Mouse (Mus musculus) testis, postnatal 10 days (tissue): ENCODE data around the gene Kif6.

Experiments used
- DNase-seq: peaks from one replicate; pipeline ENCODE4 v3.0.0; 2021; ENCODE audit warnings: low spot score

Gene Kif6

DNA sequence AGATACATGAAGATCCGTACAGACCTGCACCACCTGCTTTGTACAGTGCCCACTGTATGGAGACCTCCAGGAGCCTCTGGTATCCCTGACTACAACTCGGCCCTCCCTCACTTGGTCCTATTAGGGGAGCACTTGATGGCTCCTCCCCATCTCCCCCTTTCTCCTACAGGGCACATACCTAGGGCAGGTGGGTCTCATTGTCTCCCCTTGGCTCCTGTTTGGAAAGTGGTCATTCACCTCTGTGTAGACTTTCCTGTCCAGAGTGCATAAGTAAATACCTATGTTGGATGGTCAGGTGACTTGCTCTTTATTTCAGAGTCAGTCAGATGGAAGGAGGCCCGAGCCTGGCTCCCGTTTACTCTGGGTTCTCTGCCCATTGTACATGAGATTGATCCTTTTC is 308.5 kb downstream of the Kif6 start:
- no peak for DNase-seq

DNA sequence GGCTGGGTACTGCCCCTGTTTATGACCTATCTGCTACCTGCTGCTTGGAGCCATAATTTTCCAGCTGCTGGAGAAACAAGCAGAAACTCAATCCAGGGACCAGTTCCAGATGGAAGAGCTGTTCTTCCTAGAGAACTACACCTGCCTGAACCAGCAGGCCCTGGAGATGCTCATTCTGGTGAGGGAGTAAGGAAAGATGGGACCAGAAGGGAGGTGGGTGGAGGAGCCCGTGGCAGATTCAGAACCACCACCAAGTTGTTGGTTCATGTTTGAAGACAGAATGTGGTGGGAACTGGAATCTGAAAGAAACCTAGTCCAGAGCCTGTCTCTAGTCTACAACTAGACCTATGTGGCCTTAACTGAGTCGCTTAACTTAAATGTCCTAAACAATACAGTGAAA is 312.7 kb downstream of the Kif6 start:
- DNase-seq: no peak

DNA sequence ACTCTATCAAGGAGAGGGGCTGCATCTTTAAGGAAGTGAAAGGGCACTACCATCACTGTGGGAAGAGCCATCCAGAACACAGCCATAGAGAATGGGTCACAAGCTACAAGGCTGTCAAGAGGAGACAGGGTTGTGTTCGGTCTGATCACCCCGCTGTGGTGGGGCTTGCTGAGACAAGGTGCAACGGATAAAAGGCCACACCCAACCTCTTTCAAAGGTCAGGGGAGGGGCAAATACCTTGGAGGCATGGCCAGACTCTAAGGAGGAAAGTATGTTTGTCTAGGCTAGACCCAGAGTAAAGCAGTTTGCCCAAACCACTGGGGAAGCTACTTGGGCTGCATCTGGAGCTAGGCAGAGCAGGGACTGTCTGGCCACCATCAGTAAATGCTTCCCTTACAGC is 318.9 kb downstream of the Kif6 start:
- no peak for DNase-seq

DNA sequence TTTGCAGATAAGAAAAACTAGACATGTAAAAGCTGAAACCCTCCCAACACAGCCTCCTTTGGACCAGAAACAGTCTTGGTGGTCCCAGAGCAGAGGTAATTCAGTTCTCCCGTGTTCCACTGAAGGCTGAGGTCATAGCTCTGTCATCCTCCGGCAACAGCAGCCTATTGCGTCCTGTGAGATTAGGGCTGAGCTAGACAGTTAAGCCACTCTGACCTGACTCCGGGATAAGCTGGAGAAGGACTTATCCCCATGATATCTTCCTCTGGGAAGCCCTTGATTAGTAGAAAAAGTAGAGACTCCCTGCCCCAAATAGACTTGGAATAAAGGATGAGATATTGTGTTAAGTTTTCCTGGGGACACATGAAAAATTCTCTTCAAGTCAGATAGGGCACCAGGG is 319.6 kb downstream of the Kif6 start:
- DNase-seq: no peak

DNA sequence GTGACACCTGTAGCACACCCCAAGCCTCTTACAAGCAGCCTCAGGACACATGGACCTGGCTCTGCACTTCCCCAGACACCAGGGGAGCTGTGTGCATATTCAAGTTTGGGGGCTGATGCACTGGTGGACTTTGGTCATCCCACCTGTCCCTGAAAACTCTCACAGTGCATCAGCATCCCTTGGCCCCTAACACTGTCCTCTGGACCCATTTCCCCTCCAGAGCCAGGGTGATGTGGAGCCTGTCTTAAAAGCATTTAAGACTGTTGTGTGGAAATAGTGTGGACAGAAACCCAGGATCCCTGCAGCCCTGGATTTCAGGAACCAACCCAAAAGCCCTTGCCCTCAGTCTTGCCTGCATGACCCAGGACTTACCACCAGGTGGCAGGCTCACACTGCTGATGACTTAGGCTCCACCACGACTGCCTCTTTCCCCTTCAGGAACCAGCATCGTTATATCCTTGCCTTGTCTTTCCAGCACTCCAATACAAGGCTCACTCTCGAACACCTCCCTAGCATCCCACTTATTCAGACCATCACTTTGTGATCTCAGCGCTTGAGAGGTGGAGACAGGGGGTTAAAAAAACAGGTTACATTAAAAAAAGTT is 320.8 kb downstream of the Kif6 start:
- DNase-seq: peak; percentile 87

DNA sequence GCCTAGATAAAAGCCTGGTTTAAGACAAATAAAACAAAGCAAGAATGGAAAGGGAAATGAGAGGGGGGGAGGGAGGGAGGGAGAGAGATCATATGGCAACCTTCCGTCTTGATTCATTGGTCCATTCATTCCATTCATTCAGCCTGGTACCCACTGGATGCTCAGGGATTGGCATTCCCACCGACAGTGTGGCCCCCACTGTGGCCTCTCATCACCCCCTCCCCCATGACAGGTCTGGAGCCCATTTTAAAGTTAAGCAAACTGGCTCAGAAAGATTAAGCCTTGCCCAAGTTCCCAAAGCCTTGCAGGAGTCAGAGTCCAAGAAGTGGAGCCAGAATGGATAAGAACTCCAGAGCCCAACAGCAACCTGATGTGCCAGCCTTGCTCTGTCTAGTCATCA is 321.3 kb downstream of the Kif6 start:
- DNase-seq: no peak

DNA sequence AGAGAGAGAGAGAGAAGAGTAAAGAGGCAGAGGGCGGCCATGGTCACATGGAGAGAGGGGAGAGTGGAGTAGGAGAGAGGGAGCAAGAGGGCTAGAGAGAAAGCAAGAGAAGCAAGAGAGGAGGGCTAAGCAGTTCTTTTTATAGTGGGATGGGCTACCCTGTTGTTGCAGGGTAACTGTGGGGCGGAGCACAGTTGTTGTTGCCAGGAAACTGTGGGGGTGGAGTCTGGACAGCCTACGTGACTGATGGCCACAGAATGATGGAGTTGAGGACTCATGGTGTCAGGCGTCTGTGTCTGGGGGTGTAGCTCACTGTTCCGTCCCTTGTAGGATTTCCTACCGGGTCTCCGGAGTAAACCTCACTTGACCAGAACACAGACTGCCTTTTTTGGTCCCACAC is 324.2 kb downstream of the Kif6 start:
- no peak for DNase-seq

DNA sequence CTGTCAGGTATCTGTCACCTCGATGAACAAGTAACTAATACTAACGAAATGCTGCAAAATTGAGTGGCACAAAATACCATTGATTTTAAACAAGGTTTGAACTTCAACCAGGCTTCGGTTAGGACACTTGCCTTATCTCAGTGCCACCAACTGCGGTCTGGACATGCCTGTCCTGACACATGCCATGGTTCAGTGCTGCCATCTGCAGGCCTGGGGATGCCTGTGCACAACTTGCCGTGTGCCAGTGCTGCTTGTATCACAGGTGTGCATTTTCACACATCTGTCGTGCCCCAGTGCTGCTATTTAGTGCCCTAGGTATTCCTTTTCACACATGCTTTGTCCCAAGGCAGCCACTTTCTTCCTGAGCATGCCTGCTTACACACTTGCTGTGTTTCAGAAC is 327.7 kb downstream of the Kif6 start:
- DNase-seq: peak; percentile 46

DNA sequence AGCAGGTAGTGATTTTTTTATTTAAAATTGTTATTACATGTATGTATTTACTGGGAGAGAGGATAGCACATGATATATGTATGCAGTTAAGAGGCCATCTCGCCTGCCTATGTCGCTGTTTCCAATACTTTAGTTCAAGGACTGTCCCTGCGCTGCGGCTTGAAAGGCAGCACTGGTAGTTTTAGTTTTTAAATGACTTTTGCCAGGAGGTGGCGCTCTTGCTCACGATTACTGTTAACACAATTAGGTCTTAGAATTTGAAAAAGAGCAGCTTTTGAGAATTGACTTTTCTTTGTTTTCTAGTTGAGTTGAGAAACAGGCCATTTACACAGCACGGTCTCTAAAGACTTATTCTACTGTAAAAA is 336.5 kb downstream of the Kif6 start:
- peak; percentile 92 for DNase-seq

DNA sequence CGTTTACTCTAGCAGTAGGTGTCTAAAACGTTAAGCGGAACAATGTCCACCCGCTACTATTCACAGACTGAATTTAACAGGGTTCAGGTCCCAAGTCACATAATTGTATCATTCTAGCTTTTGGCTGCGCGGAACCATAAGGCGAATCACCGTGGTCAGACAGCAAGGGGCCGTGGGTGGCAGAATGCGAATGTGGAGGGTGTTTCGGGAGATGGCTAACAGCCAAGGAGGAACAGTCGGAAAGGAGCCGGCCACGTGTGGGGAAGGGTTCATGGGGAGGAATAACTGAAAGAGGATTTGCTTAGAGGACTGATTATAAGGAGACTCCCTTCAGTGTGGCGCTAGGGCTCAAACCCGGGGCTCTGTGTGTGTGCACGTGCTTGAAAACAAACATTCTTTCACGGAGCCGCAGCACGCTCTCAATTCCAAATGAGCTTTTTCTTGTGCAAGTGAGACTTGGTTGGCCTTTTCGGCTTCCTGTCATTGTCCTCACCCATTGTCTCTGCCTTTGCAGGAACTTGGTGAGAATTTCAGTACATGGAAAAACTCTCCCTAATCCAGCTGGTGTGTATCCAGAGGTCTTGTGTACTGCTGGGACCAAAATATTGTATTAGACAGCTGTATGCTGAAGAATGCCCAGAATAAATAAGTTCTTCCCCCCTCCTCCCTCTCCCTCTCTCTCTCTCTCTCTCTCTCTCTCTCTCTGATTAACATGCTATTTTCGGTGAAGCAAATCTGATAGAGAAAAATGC is 337.1 kb downstream of the Kif6 start:
- DNase-seq: peak; percentile 51

DNA sequence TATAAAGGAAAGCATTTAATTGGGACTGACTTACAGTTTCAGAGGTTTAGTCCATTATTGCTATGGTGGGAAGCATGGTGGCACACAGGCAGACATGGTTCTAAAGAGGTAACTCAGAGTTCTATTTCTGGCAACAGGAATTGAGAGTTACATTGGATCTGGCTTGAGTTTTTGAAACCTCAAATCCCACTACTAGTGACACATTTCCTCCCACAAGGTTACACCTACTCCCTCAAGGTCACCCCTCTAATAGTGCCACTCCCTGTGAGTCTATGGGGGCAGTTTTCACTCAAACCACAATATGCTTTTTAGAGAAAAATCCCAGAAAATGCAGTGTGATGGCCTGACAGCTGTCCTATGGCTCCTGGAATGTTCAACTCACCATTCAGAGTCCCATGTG is 344.1 kb downstream of the Kif6 start:
- no peak for DNase-seq
